Mouse (Mus musculus) liver, adult 2 months (tissue): Measurements from ENCODE around the gene Fbxo7.

Source experiments
- CTCF ChIP-seq: fragments of 200-500 bp; IDR thresholded peaks from 2 replicates; pipeline ENCODE4 v1.5.1; 2011; ENCODE audit warnings: low read depth, low read length, control low read depth
- POLR2A ChIP-seq: fragments of 200-500 bp; IDR thresholded peaks from 2 replicates; pipeline ENCODE4 v1.6.1; 2011; ENCODE audit warnings: low read length, control low read depth; ENCODE audit not compliant: insufficient read depth; ENCODE audit errors: extremely low read depth

GRCm38 (mm10) chr10:86026354-86026753 is 4.6 kb downstream of the Fbxo7 start:
- no peak for TF ChIP-seq POLR2A
- TF ChIP-seq CTCF, result no peak
